Mouse (Mus musculus): ENCODE measurements around the gene Fos. TPM values are rescaled to one million over a fixed set of nuclear protein-coding genes. Genes with fewer than 3 reads are reported as not detected.

Fos gene
- polyA plus RNA-seq, 1 experiment = 12.1 TPM

DNA sequence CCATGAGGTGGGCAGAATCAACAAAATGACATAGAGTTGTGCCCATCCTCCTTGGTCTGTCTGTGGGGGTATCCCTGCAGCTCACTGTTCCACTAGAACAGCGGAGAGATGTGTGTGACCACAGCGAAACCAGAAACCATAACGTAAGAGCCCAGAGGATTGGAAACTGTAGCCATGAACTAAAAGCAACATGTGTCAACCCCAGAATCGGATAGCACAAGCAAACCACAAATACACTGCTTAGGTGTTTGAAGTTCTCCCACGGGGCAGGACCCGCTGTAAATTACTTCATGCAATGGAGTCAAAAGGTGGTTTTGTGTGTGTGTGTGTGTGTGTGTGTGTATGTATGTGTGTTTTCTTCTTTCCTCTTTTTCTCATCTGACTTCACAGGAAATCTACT is 26.7 kb upstream of the Fos start:
- Histone ChIP-seq H3K36me3 (ENCODE audit: control insufficient read depth, insufficient read depth, low read length) (no peaks in the 10 kb centered on the region), H3K4me1 (replicated peaks; ENCODE audit: control insufficient read depth, insufficient read depth, low read length) (peaks cover 15% of the 10 kb centered on the region), H3K27ac (ENCODE audit: control insufficient read depth, insufficient read depth, low read length) (no peak overlapping the region), H3K4me3 (ENCODE audit: control insufficient read depth, insufficient read depth, low read length) (no peak overlapping the region), H3K27me3 (ENCODE audit: control insufficient read depth, insufficient read depth, low read length) (no peaks in the 10 kb centered on the region)
- TF ChIP-seq POLR2A (IDR thresholded peaks at IDR 0.05; ENCODE audit: control insufficient read depth, extremely low read depth, insufficient read depth, low read length, poor library complexity) = no peak
- TF ChIP-seq CTCF (IDR thresholded peaks at IDR 0.05; ENCODE audit: borderline replicate concordance, control insufficient read depth, extremely low read depth, insufficient read depth, low read length, poor library complexity) = no peak
- 5% methylated on average over 6 of the region's 6 CpGs for WGBS
- DNase-seq = peak; percentile 27

DNA sequence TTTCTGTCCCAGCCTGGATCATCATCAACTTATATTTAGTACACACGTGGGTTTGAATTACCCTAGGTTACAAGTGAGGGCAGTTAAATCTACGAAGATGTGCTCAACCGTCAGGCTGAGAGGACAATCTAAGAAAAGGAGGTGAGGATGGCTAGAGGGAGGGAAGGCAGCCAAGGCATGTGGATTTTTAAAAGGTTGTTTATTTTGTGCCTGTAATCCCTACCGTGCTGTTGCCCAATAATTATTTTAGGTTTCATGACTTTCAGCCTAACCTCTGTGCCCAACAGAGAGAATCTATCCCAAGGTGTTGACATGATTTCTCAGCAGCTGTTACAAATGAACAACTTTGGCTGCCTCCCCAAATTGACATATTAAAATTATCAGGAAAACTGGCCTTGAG is 26.2 kb upstream of the Fos start:
- Histone ChIP-seq H3K4me3 (ENCODE audit: control insufficient read depth, insufficient read depth, low read length) (no peak overlapping the region), H3K4me1 (replicated peaks; ENCODE audit: control insufficient read depth, insufficient read depth, low read length) (peaks cover 15% of the 10 kb centered on the region), H3K27ac (ENCODE audit: control insufficient read depth, insufficient read depth, low read length) (no peak overlapping the region), H3K36me3 (ENCODE audit: control insufficient read depth, insufficient read depth, low read length) (no peaks in the 10 kb centered on the region), H3K27me3 (ENCODE audit: control insufficient read depth, insufficient read depth, low read length) (no peaks in the 10 kb centered on the region)
- 19% methylated on average over 4 of the region's 4 CpGs for WGBS
- no peak for DNase-seq
- TF ChIP-seq POLR2A (IDR thresholded peaks at IDR 0.05; ENCODE audit: control insufficient read depth, extremely low read depth, insufficient read depth, low read length, poor library complexity) (no peak), CTCF (IDR thresholded peaks at IDR 0.05; ENCODE audit: borderline replicate concordance, control insufficient read depth, extremely low read depth, insufficient read depth, low read length, poor library complexity) (no peak)

DNA sequence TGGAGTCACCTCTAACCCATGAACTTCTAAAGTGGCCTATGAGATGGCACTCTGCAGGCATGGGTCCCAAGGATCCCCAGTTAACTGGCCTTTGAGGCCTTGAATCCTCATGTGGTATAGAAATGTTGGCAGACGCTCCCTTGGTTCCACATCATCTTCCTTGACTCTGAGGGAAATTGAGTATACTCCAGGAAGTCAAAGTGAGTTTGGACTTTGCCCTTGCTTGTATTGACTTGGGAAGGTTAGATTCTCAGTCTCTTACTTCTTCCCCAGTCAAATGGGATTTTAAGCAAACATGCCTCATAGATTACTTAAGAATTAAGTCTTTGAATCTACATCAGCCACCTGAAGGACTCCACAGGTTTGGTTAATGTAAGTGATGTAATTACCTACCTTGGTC is 24.2 kb upstream of the Fos start:
- 90% methylated on average over 1 of the region's 1 CpGs for WGBS
- Histone ChIP-seq H3K36me3 (ENCODE audit: control insufficient read depth, insufficient read depth, low read length) (no peaks in the 10 kb centered on the region), H3K27me3 (ENCODE audit: control insufficient read depth, insufficient read depth, low read length) (no peaks in the 10 kb centered on the region), H3K27ac (ENCODE audit: control insufficient read depth, insufficient read depth, low read length) (no peak overlapping the region), H3K4me1 (replicated peaks; ENCODE audit: control insufficient read depth, insufficient read depth, low read length) (peaks cover 12% of the 10 kb centered on the region), H3K4me3 (ENCODE audit: control insufficient read depth, insufficient read depth, low read length) (no peak overlapping the region)
- no peak for DNase-seq
- TF ChIP-seq CTCF (IDR thresholded peaks at IDR 0.05; ENCODE audit: borderline replicate concordance, control insufficient read depth, extremely low read depth, insufficient read depth, low read length, poor library complexity) = no peak
- no peak for TF ChIP-seq POLR2A (IDR thresholded peaks at IDR 0.05; ENCODE audit: control insufficient read depth, extremely low read depth, insufficient read depth, low read length, poor library complexity)

DNA sequence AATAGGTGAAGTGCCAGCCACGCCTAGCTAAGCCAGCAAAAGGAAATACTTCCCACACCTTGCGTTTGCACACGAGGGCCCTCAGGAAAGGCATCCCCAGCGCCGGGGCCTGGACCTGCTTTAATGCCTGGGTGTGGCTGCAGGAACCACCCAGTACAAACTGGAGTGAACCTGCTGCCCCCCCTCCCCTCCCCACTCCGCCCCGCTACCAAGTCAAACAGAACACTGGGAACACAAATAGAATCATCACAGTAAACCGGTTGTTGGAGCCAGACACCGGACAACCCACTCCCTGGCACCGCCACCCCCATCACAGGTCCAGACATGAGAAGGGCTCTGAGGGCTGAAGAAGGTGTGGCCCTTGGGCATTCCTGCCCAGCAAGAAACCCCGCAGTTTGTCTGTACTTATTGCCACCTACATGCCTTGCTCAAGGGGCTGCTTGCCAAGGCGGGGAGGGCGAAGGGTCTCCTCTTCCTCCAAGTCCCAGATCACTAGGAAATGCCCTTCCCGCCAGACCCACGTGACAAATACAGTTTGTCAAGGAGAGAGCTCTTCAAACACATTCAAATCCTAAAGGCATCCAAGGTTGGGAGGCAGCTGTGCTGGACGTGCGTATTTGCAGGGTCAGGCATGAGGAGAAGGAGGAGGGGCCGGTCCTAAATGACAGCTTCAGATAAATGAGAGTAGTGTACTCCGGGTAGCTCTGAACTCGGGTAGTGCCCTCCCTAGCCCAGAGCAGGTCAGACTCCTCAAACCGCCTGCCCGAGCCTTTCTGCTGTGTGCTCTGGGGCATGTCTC is 21.8 kb upstream of the Fos start:
- peaks cover 15% of the 10 kb centered on the region for H3K4me1 ChIP-seq (replicated peaks; ENCODE audit: control insufficient read depth, insufficient read depth, low read length)
- H3K4me3 ChIP-seq (ENCODE audit: control insufficient read depth, insufficient read depth, low read length) = no peak overlapping the region
- H3K27me3 ChIP-seq (ENCODE audit: control insufficient read depth, insufficient read depth, low read length) = no peaks in the 10 kb centered on the region
- WGBS = 84% methylated on average over 22 of the region's 22 CpGs
- no peak overlapping the region for H3K27ac ChIP-seq (ENCODE audit: control insufficient read depth, insufficient read depth, low read length)
- no peaks in the 10 kb centered on the region for H3K36me3 ChIP-seq (ENCODE audit: control insufficient read depth, insufficient read depth, low read length)
- TF ChIP-seq POLR2A (IDR thresholded peaks at IDR 0.05; ENCODE audit: control insufficient read depth, extremely low read depth, insufficient read depth, low read length, poor library complexity) = no peak
- TF ChIP-seq CTCF (IDR thresholded peaks at IDR 0.05; ENCODE audit: borderline replicate concordance, control insufficient read depth, extremely low read depth, insufficient read depth, low read length, poor library complexity) = no peak
- DNase-seq = no peak

DNA sequence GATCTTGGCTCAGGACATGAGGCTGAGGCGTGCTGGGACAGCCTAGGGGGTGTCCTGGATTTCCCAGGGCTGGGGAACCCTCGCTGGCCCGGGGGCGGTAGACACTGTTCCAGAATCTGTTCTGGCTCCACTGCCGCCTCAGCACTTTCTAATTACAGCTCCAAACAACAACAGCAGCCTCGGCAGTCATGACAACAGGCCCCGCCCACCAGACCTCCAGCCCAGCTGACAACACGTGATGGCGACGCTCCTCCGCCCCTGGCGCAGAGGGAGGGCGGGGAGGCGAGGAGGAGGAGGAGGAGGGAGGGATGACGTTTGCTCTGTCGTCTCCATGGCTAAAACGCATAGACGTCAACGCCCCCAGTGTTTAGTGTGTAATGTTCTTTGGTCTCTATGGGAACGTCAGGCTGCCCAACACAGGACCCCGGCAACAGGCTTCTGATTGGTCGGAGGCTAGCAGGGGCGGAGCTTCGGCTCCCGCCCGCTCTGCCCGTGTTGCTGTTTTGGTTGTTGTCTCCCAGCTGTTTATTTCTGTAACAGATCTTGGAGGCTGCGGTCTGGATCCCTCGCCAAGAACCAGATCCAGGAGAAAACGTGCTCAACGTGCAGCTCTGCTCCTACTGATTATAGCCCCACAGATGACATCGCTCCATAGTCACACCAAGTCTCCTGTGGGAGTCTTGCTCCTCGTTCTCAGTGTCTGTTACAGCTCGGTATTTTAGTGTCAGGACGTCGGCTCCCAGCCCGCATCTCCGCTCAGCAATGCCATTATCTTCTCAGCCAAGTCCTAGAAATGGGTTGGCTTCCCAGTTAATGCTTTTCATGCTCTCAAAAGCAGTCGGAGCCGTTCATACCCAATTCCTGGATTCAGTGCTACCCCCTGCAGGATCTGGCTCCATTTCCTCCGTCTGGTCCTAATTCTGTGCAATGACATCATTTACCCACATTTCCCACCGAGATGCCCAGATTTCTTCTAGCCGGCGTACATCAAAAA is 18.3 kb upstream of the Fos start:
- peak overlapping the region; percentile 72 for H3K27ac ChIP-seq (ENCODE audit: control insufficient read depth, insufficient read depth, low read length)
- peak; percentile 43; the same call in 1 of the 2 replicates for TF ChIP-seq POLR2A (IDR thresholded peaks at IDR 0.05; ENCODE audit: control insufficient read depth, extremely low read depth, insufficient read depth, low read length, poor library complexity)
- TF ChIP-seq CTCF (IDR thresholded peaks at IDR 0.05; ENCODE audit: borderline replicate concordance, control insufficient read depth, extremely low read depth, insufficient read depth, low read length, poor library complexity) = peak; percentile 66
- 4% methylated on average over 44 of the region's 44 CpGs for WGBS
- peak; percentile 97 for DNase-seq
- peak overlapping the region; percentile 60 for H3K4me3 ChIP-seq (ENCODE audit: control insufficient read depth, insufficient read depth, low read length)
- no peaks in the 10 kb centered on the region for H3K36me3 ChIP-seq (ENCODE audit: control insufficient read depth, insufficient read depth, low read length)
- H3K27me3 ChIP-seq (ENCODE audit: control insufficient read depth, insufficient read depth, low read length) = no peaks in the 10 kb centered on the region
- peaks cover 16% of the 10 kb centered on the region for H3K4me1 ChIP-seq (replicated peaks; ENCODE audit: control insufficient read depth, insufficient read depth, low read length)

DNA sequence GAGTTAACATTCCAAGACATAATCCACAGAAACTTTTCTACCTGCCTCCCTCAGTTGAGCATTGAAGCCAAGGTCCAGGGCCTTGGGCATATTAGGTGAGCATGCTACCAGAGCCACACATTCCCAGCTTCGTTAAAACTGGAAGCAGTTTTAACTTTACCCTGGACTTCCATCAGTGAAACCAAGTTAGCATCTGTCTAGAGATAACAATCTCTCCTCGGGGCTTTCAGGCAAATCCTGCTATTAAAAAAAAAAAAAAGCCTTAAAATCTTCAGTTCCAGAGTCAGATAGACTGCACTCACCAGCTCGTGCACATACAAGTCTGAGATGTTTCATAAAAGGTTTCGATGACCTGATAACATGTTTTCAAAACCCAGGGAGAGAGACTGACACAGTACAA is 17.4 kb upstream of the Fos start:
- TF ChIP-seq POLR2A (IDR thresholded peaks at IDR 0.05; ENCODE audit: control insufficient read depth, extremely low read depth, insufficient read depth, low read length, poor library complexity) = no peak
- no peak for TF ChIP-seq CTCF (IDR thresholded peaks at IDR 0.05; ENCODE audit: borderline replicate concordance, control insufficient read depth, extremely low read depth, insufficient read depth, low read length, poor library complexity)
- Histone ChIP-seq H3K36me3 (ENCODE audit: control insufficient read depth, insufficient read depth, low read length) (no peaks in the 10 kb centered on the region), H3K27me3 (ENCODE audit: control insufficient read depth, insufficient read depth, low read length) (no peaks in the 10 kb centered on the region), H3K4me1 (replicated peaks; ENCODE audit: control insufficient read depth, insufficient read depth, low read length) (peaks cover 16% of the 10 kb centered on the region), H3K27ac (ENCODE audit: control insufficient read depth, insufficient read depth, low read length) (no peak overlapping the region), H3K4me3 (ENCODE audit: control insufficient read depth, insufficient read depth, low read length) (no peak overlapping the region)
- 53% methylated on average over 4 of the region's 4 CpGs for WGBS
- no peak for DNase-seq
